Mouse (Mus musculus) bone marrow macrophage, adult 2 months (primary cell): ENCODE results near the gene Mrc1. TPM values are rescaled to one million over a fixed set of nuclear protein-coding genes. Genes with fewer than 3 reads are reported as not detected.

ENCODE experiments used
- H3K27ac ChIP-seq: 2 replicates; pipeline ENCODE4 v1.5.1; 2012; ENCODE audit warnings: low read depth, low read length; ENCODE audit not compliant: insufficient read depth
- H3K4me1 ChIP-seq: 2 replicates; pipeline ENCODE4 v1.6.1; 2012; ENCODE audit warnings: low read length; ENCODE audit not compliant: control insufficient read depth, insufficient read depth
- H3K4me3 ChIP-seq: 2 replicates; pipeline ENCODE4 v1.5.1; 2012; ENCODE audit warnings: mild to moderate bottlenecking, low read length, moderate library complexity; ENCODE audit not compliant: insufficient read depth
- CTCF ChIP-seq: IDR thresholded peaks from 2 replicates; pipeline ENCODE4 v1.5.1; 2012; ENCODE audit warnings: low read depth, mild to moderate bottlenecking, low read length, moderate library complexity
- POLR2A ChIP-seq: IDR thresholded peaks from 2 replicates; pipeline ENCODE4 v1.6.1; 2012; ENCODE audit warnings: mild to moderate bottlenecking, low read depth, low read length, borderline replicate concordance
- polyA plus RNA-seq: library from polyadenylated mRNA; stranded (reverse); fragments of >200 nt; gene quantifications from 2 replicates; pipeline ENCODE4 v1.2.4, GENCODE M21; 2012; ENCODE audit not compliant: missing spikeins, insufficient read depth, insufficient read length

Gene Mrc1
- polyA plus RNA-seq, 1 experiment, result 498 TPM

DNA sequence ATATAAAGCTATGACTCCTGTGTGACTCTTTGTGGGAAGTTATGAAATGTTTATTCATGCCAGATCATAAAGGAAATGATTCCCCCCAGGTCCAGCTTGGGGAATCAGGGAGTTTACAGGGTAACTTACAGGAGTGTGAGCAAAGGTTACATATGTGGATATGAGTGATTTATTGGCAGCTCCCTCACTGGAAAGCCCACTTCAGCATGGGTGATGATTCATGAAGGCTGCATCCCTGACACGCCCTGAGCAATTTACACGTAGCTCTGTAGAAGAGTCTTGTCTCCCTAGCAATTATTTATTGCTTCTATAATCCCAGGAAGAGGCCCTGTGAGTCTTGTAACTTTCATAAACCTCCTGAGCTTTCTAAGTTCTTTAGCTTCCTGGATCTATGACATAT lies 50.1 kb downstream of the Mrc1 start:
- Histone ChIP-seq H3K4me1 (peaks cover 3% of the 10 kb centered on the region; the same call in 1 of the 2 replicates), H3K4me3 (no peak overlapping the region), H3K27ac (no peak overlapping the region)
- TF ChIP-seq CTCF (no peak), POLR2A (no peak)

GRCm38 (mm10) chr2:14279795-14280194 lies 50.6 kb downstream of the Mrc1 start:
- TF ChIP-seq CTCF, result no peak
- TF ChIP-seq POLR2A, result no peak
- H3K27ac ChIP-seq, result no peak overlapping the region
- H3K4me1 ChIP-seq, result peaks cover 3% of the 10 kb centered on the region; the same call in 1 of the 2 replicates
- H3K4me3 ChIP-seq, result no peak overlapping the region

GRCm38 (mm10) chr2:14295334-14295733 lies 66.1 kb downstream of the Mrc1 start:
- Histone ChIP-seq H3K4me1 (no peaks in the 10 kb centered on the region), H3K4me3 (no peak overlapping the region), H3K27ac (no peak overlapping the region)
- TF ChIP-seq CTCF (peak; percentile 53), POLR2A (no peak)

GRCm38 (mm10) chr2:14312505-14313380 lies 83.6 kb downstream of the Mrc1 start:
- no peak for TF ChIP-seq CTCF
- H3K4me3 ChIP-seq, result no peak overlapping the region
- H3K27ac ChIP-seq, result no peak overlapping the region
- no peaks in the 10 kb centered on the region for H3K4me1 ChIP-seq

GRCm38 (mm10) chr2:14315113-14315512 lies 85.9 kb downstream of the Mrc1 start:
- Histone ChIP-seq H3K27ac (no peak overlapping the region), H3K4me3 (no peak overlapping the region), H3K4me1 (no peaks in the 10 kb centered on the region)
- TF ChIP-seq CTCF (no peak), POLR2A (no peak)

- TF ChIP-seq CTCF (no peak), POLR2A (no peak)
- Histone ChIP-seq H3K4me3 (no peak overlapping the region), H3K4me1 (peaks cover 6% of the 10 kb centered on the region), H3K27ac (no peak overlapping the region)
These were observed 112.6 kb downstream of the Mrc1 start for GRCm38 (mm10) chr2:14341652-14342308.

DNA sequence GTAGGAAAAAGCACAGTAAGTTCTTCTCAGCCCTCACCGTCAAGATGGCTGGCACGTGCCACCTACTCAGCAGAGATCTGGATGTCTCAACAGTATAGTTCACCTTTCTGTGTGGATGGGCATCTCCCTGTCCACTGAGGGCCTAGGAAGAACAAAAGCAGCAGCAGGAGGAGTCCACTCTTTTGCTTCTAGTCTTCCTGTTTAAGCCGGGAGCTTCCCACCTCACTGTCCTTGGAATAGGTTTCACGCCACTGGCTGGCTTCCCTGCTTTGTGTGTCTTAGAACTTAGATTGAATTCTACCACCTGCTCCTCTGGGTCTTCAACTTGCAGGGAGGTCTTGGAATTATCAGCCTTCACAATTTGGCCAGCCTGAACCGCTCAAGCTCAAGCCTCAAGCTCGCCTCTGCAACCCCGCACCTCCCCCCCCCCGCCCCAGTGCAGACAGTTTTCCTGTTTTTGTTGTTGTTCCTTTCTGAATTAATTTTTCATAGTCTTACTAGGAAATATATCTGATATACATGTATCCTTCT lies 113.2 kb downstream of the Mrc1 start:
- no peak overlapping the region for H3K27ac ChIP-seq
- H3K4me1 ChIP-seq, result peaks cover 6% of the 10 kb centered on the region
- TF ChIP-seq POLR2A (no peak), CTCF (no peak)
- H3K4me3 ChIP-seq, result no peak overlapping the region

Other genes with a start within 250 kb of the Mrc1 start
- gene Hacd1, start 173.3 kb upstream of the Mrc1 start, polyA plus RNA-seq, result 2.7 and 4.8 TPM in 2 replicates
- gene Stam, start 155.3 kb upstream of the Mrc1 start, polyA plus RNA-seq, result 31.6 and 38.4 TPM in 2 replicates
- 0.36 TPM in 1 of 2 replicates, not detected in the other for gene Tmem236, start 54.9 kb upstream of the Mrc1 start, polyA plus RNA-seq
- 0.48 and 0.63 TPM in 2 replicates for gene Slc39a12, start 158.9 kb downstream of the Mrc1 start, polyA plus RNA-seq